Comparison of ENCODE assay signal across 18 mouse cellular contexts in the genomic region with DNA sequence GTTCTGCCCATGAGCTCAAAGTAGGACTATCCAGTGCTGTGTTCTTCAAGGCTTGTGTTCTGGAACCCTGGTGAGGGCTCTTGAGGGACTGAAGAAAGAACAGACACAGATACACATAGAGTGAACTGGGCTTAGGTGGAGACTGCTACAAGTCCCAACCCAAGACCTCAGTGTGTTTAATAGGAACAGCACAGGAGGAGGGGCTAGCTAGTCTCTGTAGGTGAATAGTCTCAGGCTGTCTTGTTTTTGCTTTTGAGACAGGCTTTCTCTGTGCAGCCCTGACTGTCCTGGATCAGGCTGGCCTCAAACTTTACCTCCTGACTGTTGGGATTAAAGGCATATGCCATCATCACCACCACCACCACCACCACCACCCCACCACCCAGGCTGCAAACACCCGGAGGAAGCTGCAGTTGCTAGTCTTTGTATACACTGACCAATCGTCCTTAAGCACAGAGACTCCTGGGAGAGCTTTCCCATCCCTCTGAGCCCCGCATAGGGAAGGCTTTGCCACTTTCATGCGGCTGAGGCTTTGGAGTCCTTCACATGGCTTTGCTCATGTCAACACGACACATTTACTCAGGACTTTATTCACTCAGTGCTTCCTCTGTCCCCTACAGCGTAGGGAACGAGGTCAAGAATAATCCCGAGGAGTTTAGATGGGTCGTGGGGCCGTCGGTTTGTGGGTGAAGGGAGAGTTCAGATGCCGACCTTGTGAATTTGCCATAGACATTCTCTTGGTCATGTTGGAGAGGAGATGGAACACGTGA. TPM values are rescaled to one million over a fixed set of nuclear protein-coding genes. Genes with fewer than 3 reads are reported as not detected.
"Had no signal": no experiment of that assay in that cellular context is flagged by ENCODE, and none has a peak within 500 bp of the region (broad histone marks: within the 10 kb centered on the region; RNA-seq: fewer than 3 reads in every experiment).

No protein-coding gene starts in this region.

- H3K4me2 ChIP-seq: lung, embryonic 14.5 days; midbrain, embryonic 13.5 days; neural tube, embryonic 13.5 days; neural tube, embryonic 15.5 days had no signal

- H3K4me1 ChIP-seq: midbrain, embryonic 10.5 days; midbrain, embryonic 13.5 days; neural tube, embryonic 13.5 days; neural tube, embryonic 15.5 days had no signal

- H3K4me3 ChIP-seq: midbrain, embryonic 10.5 days; midbrain, embryonic 13.5 days; myocyte; neural tube, embryonic 13.5 days; neural tube, embryonic 15.5 days had no signal

- DNase-seq: lung, adult 18-20 months; lung, embryonic 14.5 days; lung, postnatal 10 days; lung, postnatal 4 days; right cerebral cortex, adult 18-20 months; right cerebral cortex, postnatal 25 days; right cerebral cortex, postnatal 4 days; spleen, adult 18-20 months; thymus, adult 18-20 months; thymus, postnatal 14 days; thymus, postnatal 36 days had no signal

- H3K27me3 ChIP-seq: midbrain, embryonic 13.5 days; neural tube, embryonic 13.5 days; neural tube, embryonic 15.5 days had no signal

- H3K9me3 ChIP-seq: neural tube, embryonic 13.5 days; neural tube, embryonic 15.5 days had no signal

- H3K27ac ChIP-seq: midbrain, embryonic 10.5 days; midbrain, embryonic 13.5 days; neural tube, embryonic 13.5 days; neural tube, embryonic 15.5 days had no signal

- ATAC-seq: midbrain, embryonic 13.5 days; midbrain, embryonic 16.5 days had no signal

- H3K9ac ChIP-seq: lung, embryonic 14.5 days; midbrain, embryonic 13.5 days; neural tube, embryonic 13.5 days; neural tube, embryonic 15.5 days had no signal

- H3K36me3 ChIP-seq: midbrain, embryonic 10.5 days; midbrain, embryonic 13.5 days; neural tube, embryonic 13.5 days; neural tube, embryonic 15.5 days had no signal

RNA-seq across cellular contexts. Expression of a gene that starts 22.9 kb away (rescaled TPM):
- total RNA-seq: megakaryocyte-erythroid progenitor cell, adult 5-6 weeks had no signal
